Mouse (Mus musculus): ENCODE results near the gene Klhl35. TPM values are rescaled to one million over a fixed set of nuclear protein-coding genes. Genes with fewer than 3 reads are reported as not detected.

Klhl35 gene
- polyA plus RNA-seq, 1 experiment from 2014 or later = 1.8 TPM

GRCm38 (mm10) chr7:99516814-99517157, 51.0 kb downstream of the Klhl35 start:
- TF ChIP-seq EP300 (IDR thresholded peaks at IDR 0.05) = no peak
- no peak for TF ChIP-seq CTCF (IDR thresholded peaks at IDR 0.05)
- Histone ChIP-seq H3K9ac (replicated peaks; ENCODE audit: low read depth) (no peak overlapping the region), H3K4me3 (ENCODE audit: low read depth, low read length) (no peak overlapping the region), H3K27me3 (replicated peaks; ENCODE audit: insufficient read depth, low read length) (no peaks in the 10 kb centered on the region), H3K9me3 (ENCODE audit: low read length) (no peaks in the 10 kb centered on the region), H3K36me3 (ENCODE audit: insufficient read depth, low read length) (no peaks in the 10 kb centered on the region), H3K4me2 (replicated peaks; ENCODE audit: low read depth, low read length) (no peak overlapping the region), H3K27ac (ENCODE audit: low read length) (no peak overlapping the region), H3K4me1 (ENCODE audit: insufficient read depth, low read depth, low read length) (no peaks in the 10 kb centered on the region)
- 78% methylated on average over 3 of the region's 3 CpGs for WGBS
- DNase-seq (ENCODE audit: low spot score) = no peak
- no peak; the same call in 1 of the 2 replicates for ATAC-seq

- DNase-seq (ENCODE audit: low spot score) = peak; percentile 89
- Histone ChIP-seq H3K9me3 (ENCODE audit: low read length) (no peaks in the 10 kb centered on the region), H3K27ac (ENCODE audit: low read length) (peak overlapping the region; percentile 55; the same call in 1 of the 2 replicates), H3K4me1 (ENCODE audit: insufficient read depth, low read depth, low read length) (no peaks in the 10 kb centered on the region), H3K27me3 (replicated peaks; ENCODE audit: insufficient read depth, low read length) (no peaks in the 10 kb centered on the region), H3K4me2 (replicated peaks; ENCODE audit: low read depth, low read length) (no peak overlapping the region), H3K9ac (replicated peaks; ENCODE audit: low read depth) (no peak overlapping the region), H3K36me3 (ENCODE audit: insufficient read depth, low read length) (no peaks in the 10 kb centered on the region), H3K4me3 (ENCODE audit: low read depth, low read length) (no peak overlapping the region)
- TF ChIP-seq CTCF (IDR thresholded peaks at IDR 0.05) (no peak), EP300 (IDR thresholded peaks at IDR 0.05) (peak; percentile 91)
- peak; percentile 81 for ATAC-seq
- WGBS = 31% methylated on average over 4 of the region's 4 CpGs
Measured at GRCm38 (mm10) chr7:99518954-99519644, 53.3 kb downstream of the Klhl35 start.

GRCm38 (mm10) chr7:99523121-99523520, 57.3 kb downstream of the Klhl35 start:
- Histone ChIP-seq H3K9ac (replicated peaks; ENCODE audit: low read depth) (no peak overlapping the region), H3K4me2 (replicated peaks; ENCODE audit: low read depth, low read length) (no peak overlapping the region), H3K4me1 (ENCODE audit: insufficient read depth, low read depth, low read length) (no peaks in the 10 kb centered on the region), H3K9me3 (ENCODE audit: low read length) (no peaks in the 10 kb centered on the region), H3K4me3 (ENCODE audit: low read depth, low read length) (no peak overlapping the region), H3K36me3 (ENCODE audit: insufficient read depth, low read length) (no peaks in the 10 kb centered on the region), H3K27me3 (replicated peaks; ENCODE audit: insufficient read depth, low read length) (no peaks in the 10 kb centered on the region), H3K27ac (ENCODE audit: low read length) (no peak overlapping the region)
- 41% methylated on average over 8 of the region's 8 CpGs for WGBS
- ATAC-seq (peak; percentile 81), DNase-seq (ENCODE audit: low spot score) (peak; percentile 87)
- TF ChIP-seq EP300 (IDR thresholded peaks at IDR 0.05) = peak; percentile 81
- no peak for TF ChIP-seq CTCF (IDR thresholded peaks at IDR 0.05)

Other genes starting within 250 kb of the Klhl35 start
- gene Mogat2, start 227.4 kb upstream of the Klhl35 start, polyA plus RNA-seq (2015; fragmentation: Nextera tagmentation; extraction: Ambion mirVana) = 0.27 and 0.55 TPM in 2 replicates
- 29.6 and 35.9 TPM in 2 replicates for gene Map6, start 198.6 kb upstream of the Klhl35 start, polyA plus RNA-seq (2015; fragmentation: Nextera tagmentation; extraction: Ambion mirVana)
- gene Serpinh1, start 112.8 kb upstream of the Klhl35 start, polyA plus RNA-seq (2015; fragmentation: Nextera tagmentation; extraction: Ambion mirVana) = 579 and 666 TPM in 2 replicates
- 18.7 and 18.8 TPM in 2 replicates for gene Gdpd5, start 84.6 kb upstream of the Klhl35 start, polyA plus RNA-seq (2015; fragmentation: Nextera tagmentation; extraction: Ambion mirVana)
- gene Rps3, start 17.7 kb downstream of the Klhl35 start, polyA plus RNA-seq (2015; fragmentation: Nextera tagmentation; extraction: Ambion mirVana) = 594 and 625 TPM in 2 replicates
- 21.7 and 25.7 TPM in 2 replicates for gene Arrb1, start 69.5 kb downstream of the Klhl35 start, polyA plus RNA-seq (2015; fragmentation: Nextera tagmentation; extraction: Ambion mirVana)
- 0.58 and 0.79 TPM in 2 replicates for gene Tpbgl, start 161.1 kb downstream of the Klhl35 start, polyA plus RNA-seq (2015; fragmentation: Nextera tagmentation; extraction: Ambion mirVana)
- gene Slco2b1, start 245.3 kb downstream of the Klhl35 start, polyA plus RNA-seq (2015; fragmentation: Nextera tagmentation; extraction: Ambion mirVana) = 3.8 and 3.9 TPM in 2 replicates

All from lung, postnatal 0 days (tissue).